Mouse (Mus musculus) kidney, adult 2 months (tissue): ENCODE results near the gene Vps16.

Source experiments
- CTCF ChIP-seq: fragments of 200-500 bp; conservative IDR thresholded peaks from 2 replicates; pipeline ENCODE4 v1.5.1; 2011; ENCODE audit warnings: low read depth, mild to moderate bottlenecking, control low read depth, low read length, moderate library complexity, mixed read lengths; ENCODE audit not compliant: insufficient read depth, insufficient read length
- POLR2A ChIP-seq: fragments of 200-500 bp; IDR thresholded peaks from one replicate; pipeline ENCODE4 v1.6.1; 2011; ENCODE audit warnings: low read depth, low read length, control low read depth

DNA sequence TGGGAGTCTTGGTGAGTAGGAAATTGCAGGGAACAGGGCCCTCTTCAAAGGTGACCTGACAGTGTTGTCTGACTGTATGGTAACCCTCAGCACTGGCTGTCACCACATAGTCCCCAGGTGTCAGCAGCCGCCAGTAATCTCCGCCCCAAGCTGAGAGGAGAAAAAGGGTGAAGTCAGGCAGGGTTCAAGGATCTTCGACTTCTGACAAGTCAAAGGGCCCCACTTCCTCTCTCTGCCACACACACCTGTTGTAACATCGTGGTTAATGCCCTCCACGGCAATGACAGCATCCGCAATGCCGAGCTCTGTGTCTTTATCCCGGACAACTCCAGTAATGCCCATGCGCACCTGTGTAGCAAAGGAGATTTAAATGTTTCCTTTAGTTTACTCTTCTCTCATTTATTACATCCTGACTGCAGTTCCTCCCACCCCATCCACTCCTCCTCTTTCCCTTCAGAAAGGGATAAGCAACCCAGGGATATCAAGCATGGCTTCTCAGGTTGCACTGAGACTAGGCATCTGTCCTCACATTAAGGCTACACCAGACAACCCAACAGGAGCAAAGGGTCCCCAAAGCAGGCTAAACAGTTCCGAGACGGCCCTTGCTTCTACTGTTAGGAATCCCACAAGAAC lies 33.0 kb upstream of the Vps16 start:
- TF ChIP-seq POLR2A (no peak), CTCF (no peak)
